13 mouse cellular contexts compared by ENCODE assay signal in genomic region chr11:114874226-114875145, GRCm38 (mm10). TPM values are rescaled to one million over a fixed set of nuclear protein-coding genes. Genes with fewer than 3 reads are reported as not detected.
DNase-seq lines count a peak whose midpoint lies in the region; ATAC-seq and TF ChIP-seq lines count a peak whose summit lies in the region.
"Had no signal": no experiment of that assay in that cellular context is flagged by ENCODE, and none has a peak within 500 bp of the region (broad histone marks: within the 10 kb centered on the region; RNA-seq: fewer than 3 reads in every experiment).

No protein-coding gene starts in this region.

- TF ChIP-seq POLR2A in bone marrow, adult 2 months (IDR thresholded peaks at IDR 0.05; ENCODE audit: borderline replicate concordance, control insufficient read depth, low read depth, low read length): no peak

- no peak for TF ChIP-seq CTCF in bone marrow, adult 2 months (IDR thresholded peaks at IDR 0.05; ENCODE audit: control insufficient read depth, insufficient read depth, low read length)

- WGBS in hindbrain, embryonic 10.5 days: 49% methylated on average over 9 of the region's 9 CpGs
- WGBS in hindbrain, embryonic 14.5 days: 57% methylated on average over 9 of the region's 9 CpGs
- WGBS in midbrain, embryonic 11.5 days: 55% methylated on average over 9 of the region's 9 CpGs
- 56% methylated on average over 9 of the region's 9 CpGs for WGBS in midbrain, embryonic 14.5 days
- whole genome bisulfite sequencing in bone marrow, adult 2 months: 75% methylated on average over 9 of the region's 9 CpGs
- 57% methylated on average over 9 of the region's 9 CpGs for WGBS in limb, embryonic 10.5 days

- H3K4me3 ChIP-seq in hindbrain, embryonic 10.5 days: no peak overlapping the region
- H3K4me3 ChIP-seq in hindbrain, embryonic 14.5 days (replicated peaks; ENCODE audit: low read length): no peak overlapping the region
- H3K4me3 ChIP-seq in midbrain, embryonic 11.5 days (ENCODE audit: low read depth, low read length): no peak overlapping the region
- H3K4me3 ChIP-seq in midbrain, embryonic 14.5 days (replicated peaks; ENCODE audit: low read depth, low read length): no peak overlapping the region
- H3K4me3 ChIP-seq in bone marrow, adult 2 months (replicated peaks; ENCODE audit: control insufficient read depth, low read depth, low read length): no peak overlapping the region
- H3K4me3 ChIP-seq in limb, embryonic 10.5 days: no peak overlapping the region
- H3K4me3 ChIP-seq: embryonic facial prominence, embryonic 13.5 days; forebrain, embryonic 13.5 days had no signal

- no peak overlapping the region for H3K9ac ChIP-seq in hindbrain, embryonic 14.5 days
- no peak overlapping the region for H3K9ac ChIP-seq in midbrain, embryonic 11.5 days (ENCODE audit: low read length)
- no peak overlapping the region for H3K9ac ChIP-seq in midbrain, embryonic 14.5 days (replicated peaks; ENCODE audit: low read length)
- H3K9ac ChIP-seq: forebrain, embryonic 13.5 days had no signal

- no peaks in the 10 kb centered on the region for H3K9me3 ChIP-seq in hindbrain, embryonic 10.5 days
- H3K9me3 ChIP-seq in hindbrain, embryonic 14.5 days (ENCODE audit: control insufficient read depth, low read length): no peaks in the 10 kb centered on the region
- H3K9me3 ChIP-seq in midbrain, embryonic 11.5 days (ENCODE audit: control insufficient read depth, low read length): no peaks in the 10 kb centered on the region
- no peaks in the 10 kb centered on the region for H3K9me3 ChIP-seq in midbrain, embryonic 14.5 days (ENCODE audit: control insufficient read depth, low read length)
- H3K9me3 ChIP-seq in limb, embryonic 10.5 days (replicated peaks): no peaks in the 10 kb centered on the region
- H3K9me3 ChIP-seq: embryonic facial prominence, embryonic 13.5 days; forebrain, embryonic 13.5 days had no signal

- DNase-seq in hindbrain, embryonic 10.5 days (ENCODE audit: low spot score): peak; percentile 9
- no peak for DNase-seq in hindbrain, embryonic 14.5 days (ENCODE audit: low spot score)
- DNase-seq in midbrain, embryonic 11.5 days (ENCODE audit: low spot score, missing footprints): peak; percentile 73
- no peak for DNase-seq in midbrain, embryonic 14.5 days
- no peak for DNase-seq in limb, embryonic 10.5 days (ENCODE audit: low spot score)
- no peak for DNase-seq in right cerebral cortex, postnatal 25 days
- DNase-seq: lung, adult 18-20 months had no signal

- peak overlapping the region; percentile 60 for H3K27ac ChIP-seq in hindbrain, embryonic 10.5 days
- H3K27ac ChIP-seq in hindbrain, embryonic 14.5 days: no peak overlapping the region
- no peak overlapping the region for H3K27ac ChIP-seq in midbrain, embryonic 11.5 days (ENCODE audit: low read depth, low read length)
- no peak overlapping the region for H3K27ac ChIP-seq in midbrain, embryonic 14.5 days (replicated peaks; ENCODE audit: low read depth, low read length)
- H3K27ac ChIP-seq in bone marrow, adult 2 months (ENCODE audit: control insufficient read depth, insufficient read depth, low read depth, low read length, poor library complexity): peak overlapping the region; percentile 56; the same call in 1 of the 2 replicates
- peak overlapping the region; percentile 64 for H3K27ac ChIP-seq in limb, embryonic 10.5 days
- H3K27ac ChIP-seq: forebrain, embryonic 13.5 days had no signal

- no peak overlapping the region for H3K4me2 ChIP-seq in hindbrain, embryonic 14.5 days (replicated peaks)
- H3K4me2 ChIP-seq in midbrain, embryonic 11.5 days: no peak overlapping the region
- no peak overlapping the region for H3K4me2 ChIP-seq in midbrain, embryonic 14.5 days (ENCODE audit: low read length)
- H3K4me2 ChIP-seq: forebrain, embryonic 13.5 days had no signal

- H3K27me3 ChIP-seq in hindbrain, embryonic 10.5 days (ENCODE audit: insufficient read depth, poor library complexity, severe bottlenecking): peaks cover 14% of the 10 kb centered on the region; the same call in 1 of the 2 replicates
- H3K27me3 ChIP-seq in hindbrain, embryonic 14.5 days (ENCODE audit: control insufficient read depth, insufficient read depth, low read length): no peaks in the 10 kb centered on the region
- H3K27me3 ChIP-seq in midbrain, embryonic 11.5 days (ENCODE audit: control insufficient read depth, insufficient read depth, low read length): no peaks in the 10 kb centered on the region
- H3K27me3 ChIP-seq in midbrain, embryonic 14.5 days (ENCODE audit: control insufficient read depth, insufficient read depth, low read length): no peaks in the 10 kb centered on the region
- H3K27me3 ChIP-seq in limb, embryonic 10.5 days (ENCODE audit: low read depth, poor library complexity, severe bottlenecking): no peaks in the 10 kb centered on the region
- H3K27me3 ChIP-seq: embryonic facial prominence, embryonic 13.5 days; forebrain, embryonic 13.5 days; Patski had no signal

- peaks cover 49% of the 10 kb centered on the region for H3K4me1 ChIP-seq in hindbrain, embryonic 10.5 days (replicated peaks)
- peaks cover 14% of the 10 kb centered on the region for H3K4me1 ChIP-seq in hindbrain, embryonic 14.5 days (replicated peaks; ENCODE audit: control insufficient read depth, insufficient read depth, low read length)
- peaks cover 18% of the 10 kb centered on the region for H3K4me1 ChIP-seq in midbrain, embryonic 11.5 days (ENCODE audit: control insufficient read depth, insufficient read depth, low read length)
- peaks cover 6% of the 10 kb centered on the region for H3K4me1 ChIP-seq in midbrain, embryonic 14.5 days (ENCODE audit: control insufficient read depth, insufficient read depth, low read length)
- H3K4me1 ChIP-seq in bone marrow, adult 2 months (ENCODE audit: control insufficient read depth, insufficient read depth, low read length): peaks cover 7% of the 10 kb centered on the region; the same call in 1 of the 2 replicates
- peaks cover 54% of the 10 kb centered on the region for H3K4me1 ChIP-seq in limb, embryonic 10.5 days

- peaks cover 21% of the 10 kb centered on the region for H3K36me3 ChIP-seq in hindbrain, embryonic 10.5 days
- no peaks in the 10 kb centered on the region for H3K36me3 ChIP-seq in hindbrain, embryonic 14.5 days (replicated peaks; ENCODE audit: control insufficient read depth, insufficient read depth)
- no peaks in the 10 kb centered on the region for H3K36me3 ChIP-seq in midbrain, embryonic 11.5 days (ENCODE audit: control insufficient read depth, insufficient read depth, low read length)
- H3K36me3 ChIP-seq in midbrain, embryonic 14.5 days (ENCODE audit: control insufficient read depth, insufficient read depth, low read length): no peaks in the 10 kb centered on the region
- H3K36me3 ChIP-seq in limb, embryonic 10.5 days: peaks cover 26% of the 10 kb centered on the region

- no peak for ATAC-seq in hindbrain, embryonic 14.5 days (ENCODE audit: low FRiP score)
- ATAC-seq in midbrain, embryonic 11.5 days (ENCODE audit: low FRiP score): no peak; the same call in 1 of the 2 replicates
- ATAC-seq in midbrain, embryonic 14.5 days (ENCODE audit: low FRiP score, low TSS enrichment): no peak
- ATAC-seq: forebrain, embryonic 13.5 days; intestine, embryonic 16.5 days; Patski had no signal

RNA-seq across cellular contexts. Expression of gene Cd300a, which starts 15.4 kb away (rescaled TPM):
- polyA plus RNA-seq in hindbrain, embryonic 10.5 days (2016; fragmentation: Nextera tagmentation; extraction: Ambion mirVana): 0.81 and 1.0 TPM in 2 replicates
- 0.81 and 1.9 TPM in 2 replicates for polyA plus RNA-seq in hindbrain, embryonic 14.5 days (2014; fragmentation: Nextera tagmentation; extraction: Ambion mirVana)
- polyA plus RNA-seq in midbrain, embryonic 11.5 days (2014; fragmentation: Nextera tagmentation; extraction: Ambion mirVana): 0.79 and 1.1 TPM in 2 replicates
- polyA plus RNA-seq in midbrain, embryonic 14.5 days (2014; fragmentation: Nextera tagmentation; extraction: Ambion mirVana): 0.72 and 1.7 TPM in 2 replicates
- polyA plus RNA-seq in bone marrow, adult 2 months (2011; ENCODE audit: insufficient read depth, insufficient read length, low replicate concordance, missing spikeins): 4.7 and 15.1 TPM in 2 replicates
- polyA plus RNA-seq in limb, embryonic 10.5 days (2016; fragmentation: Nextera tagmentation; extraction: Ambion mirVana): 0.49 and 0.67 TPM in 2 replicates

RNA-seq across cellular contexts. Expression of gene Gprc5c, which starts 23.5 kb away (rescaled TPM):
- polyA plus RNA-seq in hindbrain, embryonic 10.5 days (2016; fragmentation: Nextera tagmentation; extraction: Ambion mirVana): 31.5 and 42.9 TPM in 2 replicates
- 8.5 and 9.9 TPM in 2 replicates for polyA plus RNA-seq in hindbrain, embryonic 14.5 days (2014; fragmentation: Nextera tagmentation; extraction: Ambion mirVana)
- polyA plus RNA-seq in midbrain, embryonic 11.5 days (2014; fragmentation: Nextera tagmentation; extraction: Ambion mirVana): 8.9 and 10.7 TPM in 2 replicates
- polyA plus RNA-seq in midbrain, embryonic 14.5 days (2014; fragmentation: Nextera tagmentation; extraction: Ambion mirVana): 2.1 and 7.0 TPM in 2 replicates
- 1.1 and 1.4 TPM in 2 replicates for polyA plus RNA-seq in bone marrow, adult 2 months (2011; ENCODE audit: insufficient read depth, insufficient read length, low replicate concordance, missing spikeins)
- 40.7 and 50.1 TPM in 2 replicates for polyA plus RNA-seq in limb, embryonic 10.5 days (2016; fragmentation: Nextera tagmentation; extraction: Ambion mirVana)

RNA-seq across cellular contexts. Expression of gene Cd300lb, which starts 59.7 kb away (rescaled TPM):
- polyA plus RNA-seq in hindbrain, embryonic 10.5 days (2016; fragmentation: Nextera tagmentation; extraction: Ambion mirVana): 0.05 and 0.06 TPM in 2 replicates
- 0.10 and 0.29 TPM in 2 replicates for polyA plus RNA-seq in hindbrain, embryonic 14.5 days (2014; fragmentation: Nextera tagmentation; extraction: Ambion mirVana)
- 0.30 TPM in 1 of 2 replicates, not detected in the other for polyA plus RNA-seq in midbrain, embryonic 11.5 days (2014; fragmentation: Nextera tagmentation; extraction: Ambion mirVana)
- polyA plus RNA-seq in midbrain, embryonic 14.5 days (2014; fragmentation: Nextera tagmentation; extraction: Ambion mirVana): 0.21 TPM in 1 of 2 replicates, not detected in the other
- polyA plus RNA-seq in bone marrow, adult 2 months (2011; ENCODE audit: insufficient read depth, insufficient read length, low replicate concordance, missing spikeins): 3.1 and 17.5 TPM in 2 replicates
- not detected in 2 replicates for polyA plus RNA-seq in limb, embryonic 10.5 days (2016; fragmentation: Nextera tagmentation; extraction: Ambion mirVana)
- polyA plus RNA-seq: limb, embryonic 11.5 days had no signal

Comparison
In these comparisons a context has a peak if more than half of its experiments do, and no peak if none do; other contexts are left out.
1. DNase-seq: peak in hindbrain, embryonic 10.5 days (single experiment) and midbrain, embryonic 11.5 days (single experiment); none in hindbrain, embryonic 14.5 days (single experiment), midbrain, embryonic 14.5 days (single experiment), limb, embryonic 10.5 days (single experiment) and right cerebral cortex, postnatal 25 days (single experiment).
2. H3K27ac ChIP-seq: peak in hindbrain, embryonic 10.5 days (single experiment), bone marrow, adult 2 months (single experiment) and limb, embryonic 10.5 days (single experiment); none in hindbrain, embryonic 14.5 days (single experiment), midbrain, embryonic 11.5 days (single experiment) and midbrain, embryonic 14.5 days (single experiment).